Mouse (Mus musculus) layer of hippocampus, postnatal 25 days (tissue): Measurements from ENCODE around the gene Syngap1. TPM values are rescaled to one million over a fixed set of nuclear protein-coding genes. Genes with fewer than 3 reads are reported as not detected.
A peak's percentile ranks its signal among the peaks of the same experiment; 100 is the strongest.
"Not testable (repeated sequence)": the region's sequence is repeated elsewhere in the genome, so short reads cannot be mapped to it uniquely, and the experiment has no call there.

Experiments
- DNase-seq, 2 experiments: peaks; one replicate each; pipeline ENCODE4 v3.0.0; 2022; ENCODE audit warnings: mixed read lengths in 2 of 2, low spot score in 1 of 2; ENCODE audit errors: extremely low spot score in 1 of 2
- total RNA-seq, 2 experiments: library from RNA; stranded (reverse); gene quantifications; 2 replicates each; pipeline ENCODE4 v1.2.3; 2021

Gene Syngap1
- total RNA-seq, 2 experiments from 2014 or later, result 399 to 523 TPM

DNA sequence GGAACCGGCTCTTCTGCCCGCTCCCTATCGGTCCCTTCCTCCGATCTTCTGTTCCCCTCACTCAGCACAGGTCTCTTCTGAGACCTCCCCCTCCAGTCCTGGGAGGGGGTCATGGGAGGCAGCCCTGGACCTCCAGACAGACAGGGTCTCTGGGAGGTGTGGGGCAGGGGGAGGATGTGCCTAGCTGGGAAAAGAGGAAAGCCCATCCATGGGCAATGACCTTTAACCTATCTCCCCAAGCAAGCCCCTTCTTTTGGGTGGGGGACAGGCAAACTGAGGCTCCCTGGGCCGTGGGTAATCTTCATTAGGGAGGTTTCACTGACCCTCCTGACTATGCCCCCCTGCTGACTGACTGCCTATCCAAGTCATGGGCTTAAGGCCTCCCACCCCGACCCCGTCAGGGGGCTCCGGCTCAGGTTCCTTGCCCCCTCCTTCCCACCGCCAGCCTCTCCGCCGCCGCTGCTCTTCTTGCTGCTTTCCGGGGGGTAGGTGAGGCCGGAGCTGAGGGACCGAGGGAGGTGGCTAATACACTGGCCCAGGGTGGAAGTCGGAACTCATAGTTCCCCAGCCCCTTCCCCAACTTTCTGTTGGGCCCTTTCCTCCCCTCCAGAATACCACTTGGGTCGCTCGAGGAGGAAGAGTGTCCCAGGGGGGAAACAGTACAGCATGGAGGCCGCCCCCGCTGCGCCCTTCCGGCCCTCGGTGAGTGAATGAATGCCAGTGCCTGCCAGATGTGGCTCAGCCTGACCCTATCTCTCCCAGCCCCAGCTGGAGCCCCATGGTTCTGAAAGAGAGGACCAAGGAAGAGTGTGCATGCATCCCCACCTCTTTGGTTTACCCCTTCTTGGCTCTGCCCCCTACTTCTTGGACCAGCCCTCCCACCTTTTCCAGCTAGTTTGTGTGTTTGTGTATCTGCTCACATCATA, 11.2 kb downstream of the Syngap1 start:
- no peak for DNase-seq

DNA sequence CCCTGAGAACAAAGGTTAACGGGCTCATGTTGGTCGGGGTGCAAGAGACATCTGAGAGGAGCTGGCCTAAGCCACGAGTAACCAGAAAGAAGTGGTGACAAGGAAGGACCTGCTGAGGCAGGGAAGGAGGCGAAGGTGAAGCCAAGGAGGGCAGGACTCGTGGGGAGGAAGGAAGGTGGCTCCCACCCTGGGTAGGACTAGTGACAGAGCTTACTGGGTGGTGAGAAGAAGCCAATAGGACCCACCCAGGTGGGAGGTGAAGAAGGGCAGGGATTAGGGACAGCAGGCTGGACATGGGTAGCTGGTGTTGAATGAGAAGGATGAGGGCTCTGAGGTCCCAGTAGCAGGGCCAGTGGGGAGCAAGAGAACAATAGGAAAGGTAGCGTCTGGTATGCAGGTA, 12.1 kb downstream of the Syngap1 start:
- no peak for DNase-seq

DNA sequence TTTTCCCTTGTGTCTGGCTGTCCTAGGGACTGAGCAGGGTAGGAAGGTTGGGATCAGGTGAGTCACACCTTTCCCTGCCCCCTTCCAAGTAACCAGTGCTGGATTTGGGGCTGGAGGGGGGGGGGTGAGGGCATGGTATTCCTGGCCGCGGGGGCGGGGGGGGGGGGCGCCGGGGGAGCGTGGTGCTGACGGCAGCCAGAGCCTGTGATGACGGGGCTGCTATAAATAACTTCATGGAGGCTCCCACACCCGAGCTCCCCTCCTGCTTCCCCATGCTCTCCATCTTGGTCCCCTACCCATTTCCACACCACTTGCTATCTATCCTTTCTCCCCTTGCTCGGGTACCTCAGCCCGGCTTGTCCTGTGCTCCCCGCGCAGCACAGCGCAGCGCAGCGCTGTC, 12.7 kb downstream of the Syngap1 start:
- DNase-seq, result no peak

DNA sequence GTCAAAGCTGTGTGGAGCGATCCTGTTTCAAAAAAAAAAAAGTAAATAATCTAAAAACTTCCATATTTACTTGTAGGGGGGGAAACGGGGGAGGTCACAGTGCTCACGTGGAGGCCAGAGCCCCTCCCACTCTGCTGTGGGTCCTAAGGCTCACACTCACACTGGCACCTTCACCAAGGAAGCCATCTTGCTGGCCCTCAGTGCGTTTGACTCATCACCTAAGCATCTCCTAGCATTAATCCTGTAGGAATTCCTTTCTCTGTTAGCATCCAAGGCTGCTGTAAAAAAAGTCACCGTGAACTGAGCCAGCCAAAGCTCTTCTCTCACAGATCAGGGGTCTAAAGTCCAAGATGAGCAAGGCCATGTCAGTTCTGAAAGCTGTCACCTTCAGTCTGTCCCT, 15.3 kb downstream of the Syngap1 start:
- no peak for DNase-seq

DNA sequence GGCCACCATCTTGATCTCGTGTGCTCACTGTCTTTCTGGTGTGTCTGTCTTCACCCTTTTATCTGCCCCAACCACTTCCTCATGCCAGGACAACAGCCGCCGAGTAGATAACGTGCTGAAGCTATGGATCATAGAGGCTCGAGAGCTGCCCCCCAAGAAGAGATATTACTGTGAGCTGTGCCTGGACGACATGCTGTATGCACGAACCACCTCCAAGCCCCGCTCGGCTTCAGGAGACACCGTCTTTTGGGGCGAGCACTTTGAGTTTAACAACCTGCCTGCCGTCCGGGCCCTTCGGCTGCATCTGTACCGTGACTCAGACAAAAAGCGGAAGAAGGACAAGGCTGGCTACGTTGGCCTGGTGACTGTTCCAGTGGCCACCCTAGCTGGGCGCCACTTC, 15.8 kb downstream of the Syngap1 start:
- no peak for DNase-seq

DNA sequence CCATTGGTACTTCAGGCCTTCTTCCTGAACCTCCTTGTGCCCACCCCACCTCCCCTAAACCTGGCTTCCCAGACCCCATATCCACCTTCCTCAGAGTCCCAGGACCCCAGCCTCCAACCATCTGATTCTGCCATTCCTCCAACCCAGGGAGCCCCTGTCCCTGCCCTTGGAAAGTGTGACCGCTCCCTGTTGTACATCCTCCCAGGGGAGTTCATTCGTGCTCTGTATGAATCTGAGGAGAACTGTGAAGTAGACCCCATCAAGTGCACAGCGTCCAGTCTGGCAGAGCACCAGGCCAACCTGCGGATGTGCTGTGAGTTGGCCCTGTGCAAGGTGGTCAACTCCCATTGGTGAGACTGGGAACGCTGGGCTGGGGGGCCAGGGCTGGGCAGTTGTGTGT, 16.8 kb downstream of the Syngap1 start:
- no peak for DNase-seq

DNA sequence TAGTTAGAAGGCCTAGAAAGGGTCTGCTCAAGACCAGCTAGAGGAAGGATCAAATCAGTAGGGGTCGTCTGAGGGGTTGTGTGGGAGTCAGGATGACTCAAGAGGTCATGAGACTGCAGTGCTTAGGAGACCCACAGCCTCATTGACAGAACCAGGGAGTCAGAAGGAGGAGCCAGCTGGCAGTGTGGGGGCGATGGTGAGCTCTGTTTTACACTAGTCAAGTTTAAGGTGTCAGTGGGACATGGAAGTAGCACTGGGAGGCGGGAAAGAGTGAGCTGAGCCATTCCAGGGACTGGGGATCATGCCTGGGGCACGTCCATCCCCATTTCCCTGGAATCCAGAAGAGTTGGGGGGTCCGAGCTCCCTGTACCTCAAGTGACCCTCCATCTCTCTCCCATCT, 17.8 kb downstream of the Syngap1 start:
- DNase-seq, result no peak

DNA sequence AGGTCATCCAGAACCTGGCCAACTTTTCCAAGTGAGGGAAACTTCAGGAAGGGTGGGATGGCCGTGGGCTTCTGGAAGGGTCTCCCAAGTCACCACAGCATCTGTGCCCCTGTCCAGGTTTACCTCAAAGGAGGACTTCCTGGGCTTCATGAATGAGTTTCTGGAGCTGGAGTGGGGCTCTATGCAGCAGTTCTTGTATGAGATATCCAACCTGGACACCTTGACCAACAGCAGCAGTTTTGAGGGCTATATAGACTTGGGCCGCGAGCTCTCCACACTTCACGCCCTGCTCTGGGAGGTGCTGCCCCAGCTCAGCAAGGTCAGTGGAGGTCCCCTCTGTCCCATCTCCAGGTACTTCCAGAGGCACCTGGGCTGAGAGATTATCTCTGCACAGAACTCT, 18.8 kb downstream of the Syngap1 start:
- DNase-seq, result no peak

DNA sequence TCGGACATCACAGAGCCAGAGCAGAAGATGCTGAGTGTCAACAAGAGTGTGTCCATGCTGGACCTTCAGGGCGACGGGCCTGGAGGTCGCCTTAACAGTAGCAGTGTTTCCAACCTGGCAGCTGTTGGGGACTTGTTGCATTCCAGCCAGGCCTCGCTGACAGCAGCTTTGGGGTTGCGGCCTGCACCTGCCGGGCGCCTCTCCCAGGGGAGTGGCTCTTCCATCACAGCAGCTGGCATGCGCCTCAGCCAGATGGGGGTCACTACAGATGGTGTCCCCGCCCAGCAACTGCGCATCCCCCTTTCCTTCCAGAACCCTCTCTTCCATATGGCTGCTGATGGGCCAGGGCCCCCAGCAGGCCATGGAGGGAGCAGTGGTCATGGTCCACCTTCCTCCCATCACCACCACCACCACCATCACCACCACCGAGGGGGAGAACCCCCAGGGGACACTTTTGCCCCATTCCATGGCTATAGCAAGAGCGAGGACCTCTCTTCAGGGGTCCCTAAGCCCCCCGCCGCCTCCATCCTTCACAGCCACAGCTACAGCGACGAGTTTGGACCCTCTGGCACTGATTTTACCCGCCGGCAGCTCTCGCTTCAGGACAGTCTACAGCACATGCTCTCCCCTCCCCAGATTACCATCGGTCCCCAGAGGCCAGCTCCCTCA, 20.7 kb downstream of the Syngap1 start:
- no peak for DNase-seq

DNA sequence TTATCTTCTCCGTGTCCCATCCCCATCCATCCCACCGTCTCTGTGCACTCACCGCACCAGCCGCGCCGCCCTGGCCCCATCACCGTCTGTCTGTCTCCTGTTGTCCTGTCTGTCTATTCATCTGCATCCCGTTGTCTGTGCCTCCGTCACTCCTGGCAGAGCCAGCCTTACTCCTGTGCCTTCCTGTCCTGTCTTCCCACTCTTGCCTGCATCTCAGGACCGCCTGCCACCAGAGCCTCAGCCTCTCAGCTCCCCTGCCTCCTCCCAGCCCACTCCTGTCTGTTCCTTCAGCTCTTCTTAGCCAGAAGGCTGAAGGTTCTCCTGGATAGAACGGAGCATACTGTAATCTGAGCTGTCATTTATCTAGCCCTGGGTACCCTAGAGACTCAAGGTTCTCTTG, 25.9 kb downstream of the Syngap1 start:
- no peak for DNase-seq

DNA sequence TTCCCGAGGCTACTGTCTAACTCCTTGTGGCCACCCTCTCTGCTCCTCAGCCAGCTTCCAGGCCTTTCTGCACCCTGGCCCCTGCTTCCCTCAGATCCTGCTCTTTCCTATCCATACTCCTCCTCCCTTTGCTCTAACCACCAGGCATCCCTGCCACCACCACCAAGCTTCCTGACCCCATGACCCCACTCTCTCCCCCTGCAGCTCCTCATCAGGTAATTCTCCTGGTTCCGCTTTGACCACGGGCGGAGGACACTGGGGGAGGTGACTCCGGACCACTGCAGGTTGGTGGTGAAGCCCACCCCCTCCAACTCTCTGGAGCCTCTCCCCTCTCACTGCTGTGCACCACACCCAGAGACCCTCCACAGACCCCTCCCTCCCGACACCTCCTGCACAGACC, 26.4 kb downstream of the Syngap1 start:
- no peak for DNase-seq

DNA sequence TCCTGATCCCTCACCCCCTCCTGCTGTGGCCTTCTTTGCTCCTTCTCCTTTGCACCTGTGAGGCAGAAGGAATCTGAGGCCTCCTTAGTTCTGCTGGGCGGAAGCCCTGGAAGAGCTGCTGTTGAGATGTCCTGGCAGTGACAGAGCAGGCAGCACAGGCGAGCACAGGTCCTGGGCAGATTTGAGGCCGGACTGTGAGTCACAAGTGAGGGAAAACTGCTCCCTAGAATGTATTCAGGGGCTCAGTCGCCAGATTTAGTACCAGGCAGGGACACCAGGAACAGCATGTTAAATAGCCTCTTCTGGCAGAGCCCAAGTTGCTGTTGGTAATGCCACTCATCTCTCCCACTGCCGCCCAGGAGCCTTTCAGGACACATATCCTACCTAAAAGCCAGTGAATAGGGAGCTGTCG, 27.2 kb downstream of the Syngap1 start:
- no peak for DNase-seq

DNA sequence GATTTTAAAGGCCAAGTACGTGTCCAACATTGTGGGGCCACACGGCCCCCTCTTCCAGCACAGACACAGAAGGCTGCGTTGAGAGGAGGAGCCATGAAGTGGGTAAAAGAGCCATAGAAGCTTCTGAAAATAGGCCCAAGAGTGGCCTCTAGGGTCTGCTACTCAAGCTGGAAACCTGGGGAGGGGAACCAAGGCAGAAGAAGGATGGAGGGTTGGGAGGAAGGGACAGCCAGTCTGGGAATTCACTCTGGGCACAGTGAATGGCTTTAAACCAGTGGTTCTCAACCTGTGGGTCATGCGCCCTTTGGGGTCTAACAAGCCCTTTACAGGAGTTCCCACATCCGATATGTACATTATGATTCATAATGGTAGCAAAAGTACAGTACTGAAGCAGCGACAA, 28.2 kb downstream of the Syngap1 start:
- no peak for DNase-seq

DNA sequence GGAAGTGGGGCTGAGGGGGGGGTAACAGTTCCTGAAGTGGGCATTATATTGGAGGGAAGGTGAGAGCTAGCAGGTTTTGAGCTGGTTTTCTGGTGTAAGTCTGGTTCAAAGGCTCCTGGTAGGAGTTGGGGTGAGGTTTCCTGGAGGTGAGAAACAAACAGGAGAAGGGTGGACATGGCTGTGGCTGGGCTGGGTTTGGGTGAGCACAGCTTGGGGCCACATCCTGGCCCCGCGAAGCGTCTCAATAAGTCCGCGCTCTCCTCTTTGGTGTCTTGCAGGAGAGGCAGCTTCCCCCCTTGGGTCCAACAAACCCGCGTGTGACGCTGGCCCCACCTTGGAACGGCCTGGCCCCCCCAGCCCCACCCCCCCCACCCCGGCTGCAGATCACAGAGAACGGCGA, 29.2 kb downstream of the Syngap1 start:
- DNase-seq, result no peak

DNA sequence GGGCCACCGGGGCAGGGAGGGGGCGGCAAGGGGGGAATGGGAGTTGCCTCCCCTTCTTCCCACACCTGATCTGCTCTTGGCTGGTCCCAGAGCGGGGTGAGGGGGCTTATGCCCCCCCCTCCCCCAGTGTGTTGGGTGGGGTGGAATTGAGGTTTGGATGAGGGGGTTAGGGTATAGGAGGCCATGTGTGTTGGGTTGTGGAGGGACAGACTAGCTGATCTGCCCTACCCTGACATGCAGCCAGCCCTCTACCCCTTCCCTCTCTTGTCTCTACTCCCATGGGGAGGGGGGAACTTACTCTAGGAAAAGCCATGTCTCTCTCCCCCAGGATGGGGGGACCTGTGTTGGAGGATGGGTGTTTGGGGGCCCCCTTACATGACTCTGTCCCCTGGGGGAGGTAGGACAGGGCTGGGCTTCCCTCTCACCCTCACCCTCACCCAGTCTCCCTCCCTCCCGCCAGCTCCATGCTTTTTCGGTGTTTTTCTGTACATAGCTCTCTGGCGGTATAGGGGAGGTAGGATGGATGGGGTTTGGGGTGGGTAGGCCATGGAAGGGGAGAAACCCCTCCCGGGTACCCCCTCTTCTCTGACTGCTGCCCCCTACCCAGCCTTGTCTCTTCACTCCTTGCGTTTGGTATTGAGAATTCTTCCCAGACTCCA, 30.3 kb downstream of the Syngap1 start:
- DNase-seq, result no peak

DNA sequence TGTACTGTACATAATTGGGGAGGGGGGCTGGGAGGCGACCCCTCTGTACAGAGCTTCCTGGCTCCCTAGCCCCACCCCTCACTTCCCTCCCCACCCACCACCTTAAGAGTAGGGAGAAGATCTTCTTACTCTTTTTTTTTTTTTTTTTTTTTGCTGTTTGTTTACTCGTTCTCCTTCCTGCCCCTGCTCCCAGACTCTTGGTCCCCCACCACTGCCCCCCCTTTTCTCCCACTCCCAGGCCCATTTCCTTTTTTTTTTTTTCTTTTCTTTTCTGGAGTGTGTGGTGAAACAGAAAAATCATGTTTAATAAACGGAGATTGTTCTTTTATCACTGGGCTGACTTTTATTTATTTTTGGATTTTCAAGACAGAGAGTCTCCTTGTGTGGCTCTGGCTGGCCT, 31.1 kb downstream of the Syngap1 start:
- no peak for DNase-seq

DNA sequence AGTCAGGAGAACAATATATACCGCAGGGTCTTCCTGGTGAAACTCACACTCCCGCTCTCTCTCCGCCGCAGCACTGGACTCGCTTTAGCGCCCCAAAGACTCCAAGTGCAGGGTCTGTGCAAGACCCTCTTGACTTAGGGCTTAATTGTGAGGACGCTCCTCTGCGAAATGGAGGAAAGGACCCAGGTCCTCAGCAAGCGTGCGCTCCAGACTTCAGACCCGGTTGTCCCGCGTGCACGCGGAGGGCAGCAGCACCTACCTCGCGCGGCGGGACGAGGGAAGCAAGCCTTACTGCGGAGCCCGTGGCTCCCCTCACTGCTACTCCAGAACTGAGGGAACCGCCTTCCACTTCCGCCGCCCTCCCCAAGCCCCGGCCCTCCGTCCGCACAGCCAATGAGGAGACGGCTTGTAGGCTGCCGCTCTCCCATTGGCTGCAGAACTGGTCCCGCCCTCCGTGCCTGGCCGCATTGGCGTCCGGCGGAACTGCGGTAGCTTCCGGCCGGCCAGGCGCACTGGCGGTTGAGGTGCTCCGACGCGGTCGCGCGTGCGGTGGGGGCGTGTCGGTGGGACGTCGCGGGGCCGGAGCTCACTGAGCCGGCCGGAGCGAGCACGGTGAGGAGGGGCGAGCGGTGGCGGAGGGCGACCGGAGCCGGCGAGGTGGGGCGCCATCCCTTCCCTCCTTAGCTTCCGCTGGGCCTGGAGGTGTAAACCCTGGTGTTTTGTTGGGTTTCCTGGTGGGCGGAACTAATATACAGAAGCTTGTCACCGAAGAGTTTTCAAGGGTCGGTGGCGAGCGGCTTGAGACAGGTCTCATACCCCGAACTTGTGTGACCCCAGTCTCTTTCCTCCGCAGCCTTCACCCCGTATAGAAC, 31.9 kb downstream of the Syngap1 start, which contains the start of gene Zbtb9:
Gene Zbtb9, plus strand, starts transcription at position 465 of the 872 bp plus-strand sequence.
- DNase-seq, result peak; percentile 87

DNA sequence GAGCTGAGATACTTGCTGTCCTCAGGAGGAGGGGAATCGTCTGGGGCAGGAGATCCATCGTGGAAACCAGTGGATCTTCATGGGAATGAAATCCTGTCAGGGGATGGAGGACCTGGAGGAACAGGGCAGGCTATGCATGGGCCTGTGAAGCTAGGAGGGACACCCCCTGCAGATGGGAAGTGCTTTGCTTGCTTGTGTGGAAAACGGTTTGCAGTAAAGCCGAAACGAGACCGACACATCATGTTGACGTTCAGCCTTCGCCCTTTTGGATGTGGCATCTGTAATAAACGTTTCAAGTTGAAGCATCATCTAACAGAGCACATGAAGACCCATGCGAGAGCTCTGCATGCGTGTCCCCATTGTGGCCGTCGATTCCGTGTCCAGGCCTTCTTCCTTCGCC, 33.5 kb downstream of the Syngap1 start:
- no peak for DNase-seq

DNA sequence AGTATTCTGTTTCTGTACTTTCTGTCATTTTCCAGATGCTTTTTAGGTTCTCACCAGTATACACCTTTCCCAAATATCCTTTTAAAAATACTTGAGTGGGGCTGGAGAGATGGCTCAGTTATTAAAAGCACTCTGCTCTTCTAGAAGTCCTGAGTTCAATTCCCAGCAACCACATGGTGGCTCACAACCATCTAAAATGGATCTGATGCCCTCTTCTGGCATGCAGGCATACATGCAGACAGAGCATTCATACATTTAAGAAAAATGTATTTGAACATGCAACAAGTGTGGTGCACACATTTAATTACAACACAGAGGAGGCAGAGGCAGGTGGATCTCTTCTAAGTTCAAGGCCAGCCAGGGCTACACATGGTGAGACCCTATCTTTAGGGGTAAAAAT, 34.4 kb downstream of the Syngap1 start:
- no peak for DNase-seq

DNA sequence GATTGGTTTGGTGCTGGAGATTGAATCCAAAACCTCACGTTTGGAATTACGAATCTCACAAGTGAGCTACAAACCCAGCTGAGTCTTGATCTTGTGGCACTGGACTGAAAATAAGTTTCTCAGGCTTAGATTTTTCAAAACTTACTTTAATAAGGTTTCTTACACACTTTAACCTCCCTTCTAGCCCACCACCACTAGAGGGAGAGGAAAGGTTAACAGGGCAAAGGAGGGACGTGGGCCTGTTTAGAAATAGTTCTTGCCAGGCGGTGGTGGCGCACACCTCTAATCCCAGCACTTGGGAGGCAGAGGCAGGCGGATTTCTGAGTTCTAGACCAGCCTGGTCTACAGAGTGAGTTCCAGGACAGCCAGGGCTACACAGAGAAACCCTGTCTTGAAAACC, 36.3 kb downstream of the Syngap1 start:
- DNase-seq, result not testable (repeated sequence)
